Mouse (Mus musculus) spleen, postnatal 36 days (tissue): ENCODE measurements around the gene Pcnx4.

Source experiments
- DNase-seq, 2 experiments: peaks; one replicate each; pipeline ENCODE4 v3.0.0; 2022; ENCODE audit warnings: low spot score in 2 of 2, mixed read lengths in 1 of 2

Gene Pcnx4

GRCm38 (mm10) chr12:72536021-72536597, at the start of gene Pcnx4:
Gene Pcnx4 (plus strand): TSS chr12:72536383.
- peak; percentile 93 to 94 for DNase-seq

- no peak for DNase-seq
Observed at GRCm38 (mm10) chr12:72487498-72487897, 48.7 kb upstream of the Pcnx4 start.

- no peak for DNase-seq
Observed at GRCm38 (mm10) chr12:72489995-72490394, 46.2 kb upstream of the Pcnx4 start.

GRCm38 (mm10) chr12:72491063-72491719, 45.0 kb upstream of the Pcnx4 start:
- DNase-seq, result no peak

GRCm38 (mm10) chr12:72496866-72497600, 39.1 kb upstream of the Pcnx4 start:
- DNase-seq, result no peak

GRCm38 (mm10) chr12:72509606-72510005, 26.6 kb upstream of the Pcnx4 start:
- DNase-seq, result no peak

- no peak for DNase-seq
Observed at GRCm38 (mm10) chr12:72515446-72515845, 20.7 kb upstream of the Pcnx4 start.

- DNase-seq, result no peak
Observed at GRCm38 (mm10) chr12:72518114-72518728, 18.0 kb upstream of the Pcnx4 start.

GRCm38 (mm10) chr12:72519352-72519751, 16.8 kb upstream of the Pcnx4 start:
- no peak for DNase-seq

GRCm38 (mm10) chr12:72519855-72520254, 16.3 kb upstream of the Pcnx4 start:
- DNase-seq, result no peak

GRCm38 (mm10) chr12:72520645-72521044, 15.5 kb upstream of the Pcnx4 start:
- DNase-seq, result peak; percentile 28 to 46

- no peak for DNase-seq
Observed at GRCm38 (mm10) chr12:72525588-72525987, 10.6 kb upstream of the Pcnx4 start.

GRCm38 (mm10) chr12:72532303-72532702, 3.9 kb upstream of the Pcnx4 start:
- DNase-seq, result no peak

- DNase-seq, result no peak
Observed at GRCm38 (mm10) chr12:72533986-72534385, 2.2 kb upstream of the Pcnx4 start.

GRCm38 (mm10) chr12:72535599-72535998, 584 bp upstream of the Pcnx4 start:
- no peak for DNase-seq

- no peak for DNase-seq
Observed at GRCm38 (mm10) chr12:72538571-72538970, 2.4 kb downstream of the Pcnx4 start.

GRCm38 (mm10) chr12:72554347-72554746, 18.2 kb downstream of the Pcnx4 start:
- DNase-seq, result no peak

- DNase-seq, result no peak
Observed at GRCm38 (mm10) chr12:72564281-72564795, 28.2 kb downstream of the Pcnx4 start.

GRCm38 (mm10) chr12:72582021-72582420, 45.8 kb downstream of the Pcnx4 start:
- no peak for DNase-seq

GRCm38 (mm10) chr12:72583099-72583498, 46.9 kb downstream of the Pcnx4 start:
- no peak for DNase-seq

GRCm38 (mm10) chr12:72585339-72585738, 49.2 kb downstream of the Pcnx4 start:
- no peak for DNase-seq

GRCm38 (mm10) chr12:72592991-72593390, 56.8 kb downstream of the Pcnx4 start:
- DNase-seq, result no peak
